Mouse (Mus musculus) adrenal gland, postnatal 4 days (tissue): ENCODE measurements around the gene Clk3. TPM values are rescaled to one million over a fixed set of nuclear protein-coding genes. Genes with fewer than 3 reads are reported as not detected.
A peak's percentile ranks its signal among the peaks of the same experiment; 100 is the strongest.

Experiments used
- DNase-seq, 2 experiments: peaks; one replicate each; pipeline ENCODE4 v3.0.0; 2021 to 2022; ENCODE audit warnings: low spot score in 2 of 2, mixed read lengths in 2 of 2
- total RNA-seq, 2 experiments: library from RNA; stranded (reverse); gene quantifications; 2 replicates each; pipeline ENCODE4 v1.2.3; 2021

Gene Clk3
- total RNA-seq, 2 experiments from 2014 or later: 72.6 to 82.5 TPM

GRCm38 (mm10) chr9:57773754-57774153 is 8.1 kb upstream of the Clk3 start:
- no peak for DNase-seq

- no peak for DNase-seq
These were observed 5.2 kb upstream of the Clk3 start for GRCm38 (mm10) chr9:57770836-57771235.

GRCm38 (mm10) chr9:57770214-57770613 is 4.6 kb upstream of the Clk3 start:
- no peak for DNase-seq

- no peak for DNase-seq
These were observed 3.9 kb upstream of the Clk3 start for GRCm38 (mm10) chr9:57769539-57770069.

- DNase-seq: no peak
These were observed 1.6 kb upstream of the Clk3 start for GRCm38 (mm10) chr9:57767231-57767630.

- no peak for DNase-seq
These were observed 771 bp upstream of the Clk3 start for GRCm38 (mm10) chr9:57766431-57766830.

GRCm38 (mm10) chr9:57764974-57765363 is 691 bp downstream of the Clk3 start:
- peak; percentile 89 to 94 for DNase-seq

GRCm38 (mm10) chr9:57764147-57764973 is 1.3 kb downstream of the Clk3 start:
- DNase-seq: peak; percentile 72 to 73

- no peak for DNase-seq
These were observed 3.1 kb downstream of the Clk3 start for GRCm38 (mm10) chr9:57762563-57762991.

GRCm38 (mm10) chr9:57761563-57762551 is 3.8 kb downstream of the Clk3 start:
- no peak for DNase-seq

- DNase-seq: no peak
These were observed 5.1 kb downstream of the Clk3 start for GRCm38 (mm10) chr9:57760416-57761146.

GRCm38 (mm10) chr9:57759289-57759688 is 6.4 kb downstream of the Clk3 start:
- DNase-seq: peak; percentile 42 to 62

- DNase-seq: no peak
These were observed 7.1 kb downstream of the Clk3 start for GRCm38 (mm10) chr9:57758528-57758927.

- no peak for DNase-seq
These were observed 8.1 kb downstream of the Clk3 start for GRCm38 (mm10) chr9:57757578-57757977.

- DNase-seq: no peak
These were observed 14.8 kb downstream of the Clk3 start for GRCm38 (mm10) chr9:57750901-57751300.

GRCm38 (mm10) chr9:57748831-57749230 is 16.8 kb downstream of the Clk3 start:
- no peak for DNase-seq

GRCm38 (mm10) chr9:57748137-57748536 is 17.5 kb downstream of the Clk3 start:
- no peak for DNase-seq

GRCm38 (mm10) chr9:57747067-57747466 is 18.6 kb downstream of the Clk3 start:
- DNase-seq: no peak

- DNase-seq: no peak
These were observed 21.1 kb downstream of the Clk3 start for GRCm38 (mm10) chr9:57744462-57745091.

- DNase-seq: no peak
These were observed 25.8 kb downstream of the Clk3 start for GRCm38 (mm10) chr9:57739863-57740262.
